Mouse (Mus musculus) heart, adult 8-10 months (tissue): ENCODE measurements around the gene Nfkbie. TPM values are rescaled to one million over a fixed set of nuclear protein-coding genes. Genes with fewer than 3 reads are reported as not detected.

Source experiments
- DNase-seq: peaks from one replicate; pipeline ENCODE4 v3.0.0; 2022; ENCODE audit warnings: low spot score
- total RNA-seq, 4 experiments: library from RNA; stranded (reverse); gene quantifications; 2 replicates each; pipeline ENCODE4 v1.2.4; 2022

The Nfkbie gene
- total RNA-seq: 1 to 10 TPM in 3 of 4 experiments, under 1 TPM in 1; 0.65 to 1.5 (median 1.3) TPM

GRCm38 (mm10) chr17:45555452-45556106, at the start of gene Nfkbie:
TSS of gene Nfkbie (plus strand) at chr17:45555703.
- peak; percentile 95 for DNase-seq

GRCm38 (mm10) chr17:45505941-45506465, 49.5 kb upstream of the Nfkbie start:
- no peak for DNase-seq

DNA sequence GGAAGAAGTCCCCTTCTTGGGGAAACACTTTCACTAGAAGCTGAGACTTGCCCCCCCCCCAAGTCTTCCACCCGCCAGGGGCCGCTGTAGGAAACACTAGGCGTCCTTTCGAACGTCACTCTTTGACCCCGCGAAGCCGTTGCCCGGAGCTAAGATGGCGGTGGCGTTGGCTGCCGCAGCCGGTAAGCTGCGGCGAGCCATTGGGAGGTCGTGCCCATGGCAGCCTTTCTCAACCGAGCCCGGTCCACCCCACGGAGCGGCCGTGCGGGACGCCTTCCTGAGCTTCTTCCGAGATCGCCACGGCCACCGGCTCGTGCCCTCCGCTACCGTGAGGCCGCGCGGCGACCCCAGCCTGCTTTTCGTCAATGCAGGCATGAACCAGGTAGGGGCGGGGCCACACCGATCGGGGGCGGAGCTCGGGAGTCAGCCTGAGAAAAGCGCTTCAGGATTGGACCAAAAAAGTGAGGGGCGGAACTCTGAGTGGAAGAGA, 48.8 kb upstream of the Nfkbie start, which contains the start of gene Aars2:
TSS of gene Aars2 (plus strand) at position 142 of the 490 bp plus-strand sequence.
- DNase-seq: peak; percentile 91

- DNase-seq: no peak
Measured at GRCm38 (mm10) chr17:45510871-45511270, 44.6 kb upstream of the Nfkbie start.

DNA sequence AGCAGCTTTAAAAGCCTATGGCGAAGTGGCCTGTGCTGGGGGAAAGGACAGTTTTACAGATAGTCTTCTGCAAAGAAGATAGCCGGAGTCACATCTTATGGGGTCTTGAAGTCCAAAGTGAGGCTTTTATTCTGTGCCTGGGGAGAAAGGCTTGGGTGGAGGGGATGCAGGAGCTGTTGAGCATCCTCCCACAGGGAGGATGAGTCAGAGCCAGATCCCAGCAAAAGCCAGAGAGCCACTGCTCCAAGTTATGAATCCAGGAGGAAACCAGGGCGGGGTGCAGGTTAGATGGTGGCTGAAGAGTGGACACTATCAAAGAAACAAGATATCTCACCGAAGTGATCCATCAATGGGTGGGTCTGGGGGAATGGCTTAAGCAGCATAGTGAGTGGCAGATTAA, 43.7 kb upstream of the Nfkbie start:
- DNase-seq: no peak

- no peak for DNase-seq
Measured at GRCm38 (mm10) chr17:45515204-45515726, 40.2 kb upstream of the Nfkbie start.

- no peak for DNase-seq
Measured at GRCm38 (mm10) chr17:45515806-45516205, 39.7 kb upstream of the Nfkbie start.

- DNase-seq: peak; percentile 76
Measured at GRCm38 (mm10) chr17:45516488-45516887, 39.0 kb upstream of the Nfkbie start.

DNA sequence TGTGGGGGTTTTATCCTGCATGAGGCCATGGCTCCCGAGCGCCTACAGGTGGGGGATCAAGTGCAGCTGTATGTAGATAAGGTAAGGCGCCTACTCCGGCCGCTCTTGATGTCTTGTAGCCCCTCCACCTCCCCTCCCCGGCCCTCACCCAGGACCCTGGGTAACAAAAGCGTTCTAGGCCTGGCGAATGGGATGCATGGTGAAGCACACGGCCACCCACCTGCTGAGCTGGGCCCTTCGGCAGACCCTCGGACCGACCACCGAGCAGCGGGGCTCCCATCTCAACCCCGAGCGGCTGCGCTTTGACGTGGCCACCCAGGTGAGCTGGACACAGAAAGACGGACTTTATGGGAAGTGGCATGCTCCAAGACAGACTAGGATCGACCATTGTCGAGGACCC, 38.4 kb upstream of the Nfkbie start:
- no peak for DNase-seq

DNA sequence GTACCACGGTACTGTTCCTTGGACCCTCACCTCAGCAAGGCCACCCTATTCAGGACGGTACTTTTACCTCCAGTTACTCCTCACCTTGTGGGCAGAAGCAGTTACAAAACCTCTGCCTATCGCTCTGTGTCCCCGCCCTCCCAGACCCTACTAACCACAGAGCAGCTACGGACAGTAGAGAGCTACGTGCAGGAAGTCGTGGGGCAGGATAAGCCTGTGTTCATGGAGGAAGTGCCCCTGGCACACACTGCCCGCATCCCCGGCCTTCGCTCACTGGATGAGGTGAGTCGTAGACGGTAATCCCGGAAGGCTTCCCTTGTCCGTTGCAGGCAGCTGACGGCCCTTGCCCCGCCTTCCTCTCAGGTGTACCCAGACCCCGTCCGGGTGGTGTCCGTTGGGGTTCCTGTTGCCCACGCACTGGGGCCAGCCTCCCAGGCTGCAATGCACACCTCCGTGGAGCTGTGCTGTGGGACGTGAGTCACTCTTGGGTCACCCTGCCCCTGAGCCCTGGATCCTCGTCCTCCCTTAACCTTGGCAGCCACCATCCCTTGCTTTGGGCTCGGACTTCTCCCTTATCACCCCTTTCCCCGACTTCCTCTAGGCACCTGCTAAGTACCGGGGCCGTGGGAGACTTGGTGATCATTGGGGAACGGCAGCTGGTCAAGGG, 37.8 kb upstream of the Nfkbie start:
- no peak for DNase-seq

DNA sequence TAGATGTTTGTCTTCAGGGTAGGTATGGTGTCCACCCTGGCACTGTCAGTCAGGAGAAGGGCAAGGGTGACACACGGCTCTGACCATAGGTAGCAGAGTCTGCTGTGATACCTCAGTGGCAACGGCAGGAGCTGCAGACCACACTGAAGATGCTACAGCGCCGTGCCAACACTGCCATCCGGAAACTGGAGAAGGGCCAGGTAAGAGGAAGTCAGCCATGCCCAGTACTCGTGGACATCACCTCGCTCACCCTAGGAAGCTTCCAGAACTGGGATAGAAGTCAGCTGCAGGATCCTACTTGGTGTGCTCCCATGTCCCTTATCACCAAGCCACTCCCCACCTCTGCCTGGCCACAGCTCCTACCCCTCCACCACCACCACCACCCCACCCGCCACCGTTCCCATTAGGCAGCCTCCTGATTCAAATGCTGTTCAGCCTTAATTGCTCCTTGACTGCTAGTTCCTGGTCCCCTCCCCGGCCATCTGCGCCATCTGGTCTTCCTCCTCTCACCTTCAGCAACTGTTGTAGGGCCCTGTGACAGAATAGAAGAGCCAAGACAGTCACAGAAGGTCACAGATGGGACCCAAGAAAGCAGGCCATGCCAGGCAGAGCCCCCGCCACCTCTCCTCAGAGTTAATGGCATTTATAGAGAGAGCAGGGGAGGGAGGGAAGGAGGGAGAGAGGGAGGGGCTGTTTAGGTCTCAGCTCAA, 36.6 kb upstream of the Nfkbie start:
- DNase-seq: no peak

- no peak for DNase-seq
Measured at GRCm38 (mm10) chr17:45520136-45520535, 35.4 kb upstream of the Nfkbie start.

DNA sequence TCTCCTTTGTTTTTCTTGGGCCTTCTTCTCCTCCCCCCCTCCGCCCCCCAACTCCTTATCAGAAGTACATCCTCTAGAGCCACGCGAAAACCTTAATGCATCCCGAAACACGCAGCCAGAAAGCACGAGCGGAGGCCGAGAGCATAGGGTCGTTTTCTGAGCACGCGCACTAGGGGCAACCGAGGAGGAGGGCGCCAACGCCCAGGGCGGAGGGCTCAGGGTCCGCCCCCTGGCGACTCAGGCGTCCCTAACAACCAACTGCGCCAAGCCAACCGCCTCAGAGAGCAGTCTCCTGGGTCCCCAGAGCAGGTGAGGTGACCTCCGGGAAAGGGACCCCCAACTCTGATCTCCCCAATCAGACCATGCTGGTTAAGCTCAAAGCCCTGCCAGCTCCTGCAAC, 32.2 kb upstream of the Nfkbie start, which contains the start of gene Tcte1:
TSS of gene Tcte1 (plus strand) at position 172 of the 400 bp plus-strand sequence.
- DNase-seq: no peak

DNA sequence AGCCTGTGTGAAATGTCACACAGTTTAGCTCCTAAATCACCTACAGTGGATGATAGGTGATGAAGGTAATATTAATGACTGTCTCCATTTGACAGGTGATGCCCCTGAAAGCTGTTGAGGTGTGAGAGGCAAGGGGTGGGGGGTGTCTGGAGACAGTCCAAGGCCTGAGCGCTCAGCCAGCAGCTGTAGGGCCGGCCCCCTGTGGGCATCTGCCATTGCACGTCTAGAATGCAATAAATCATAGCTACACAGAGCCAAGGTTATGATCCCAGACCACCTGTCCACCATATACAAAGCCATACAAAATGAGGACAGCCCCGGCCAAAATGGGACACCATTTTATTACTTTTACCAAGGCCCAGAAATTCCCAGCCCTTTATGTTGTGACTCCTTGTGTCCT, 30.5 kb upstream of the Nfkbie start:
- DNase-seq: no peak

GRCm38 (mm10) chr17:45526571-45526970, 28.9 kb upstream of the Nfkbie start:
- no peak for DNase-seq

DNA sequence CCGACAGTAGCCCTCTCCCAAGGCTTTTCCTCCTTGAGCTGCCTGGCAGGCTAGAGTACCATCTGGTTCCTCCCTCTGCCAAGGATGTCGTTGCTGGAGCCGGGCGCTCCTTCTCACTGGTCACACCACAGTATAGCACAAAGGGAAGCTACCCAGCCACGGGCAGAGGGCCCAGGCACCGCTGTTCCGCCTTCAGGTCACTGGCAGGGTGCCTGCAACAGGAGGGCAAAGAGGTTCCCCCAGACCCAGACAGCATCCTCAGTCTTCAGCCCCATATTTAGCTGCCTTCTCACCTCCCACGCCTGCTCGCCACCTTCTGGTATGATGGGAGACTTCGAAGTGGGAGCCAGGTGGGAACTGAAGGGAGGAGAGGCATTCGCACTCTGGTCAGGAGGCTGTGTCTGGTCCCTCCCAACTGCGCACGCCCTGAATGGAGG, 25.1 kb upstream of the Nfkbie start:
- DNase-seq: no peak

GRCm38 (mm10) chr17:45532896-45533295, 22.6 kb upstream of the Nfkbie start:
- DNase-seq: no peak

- DNase-seq: no peak
Measured at GRCm38 (mm10) chr17:45536264-45536663, 19.2 kb upstream of the Nfkbie start.

DNA sequence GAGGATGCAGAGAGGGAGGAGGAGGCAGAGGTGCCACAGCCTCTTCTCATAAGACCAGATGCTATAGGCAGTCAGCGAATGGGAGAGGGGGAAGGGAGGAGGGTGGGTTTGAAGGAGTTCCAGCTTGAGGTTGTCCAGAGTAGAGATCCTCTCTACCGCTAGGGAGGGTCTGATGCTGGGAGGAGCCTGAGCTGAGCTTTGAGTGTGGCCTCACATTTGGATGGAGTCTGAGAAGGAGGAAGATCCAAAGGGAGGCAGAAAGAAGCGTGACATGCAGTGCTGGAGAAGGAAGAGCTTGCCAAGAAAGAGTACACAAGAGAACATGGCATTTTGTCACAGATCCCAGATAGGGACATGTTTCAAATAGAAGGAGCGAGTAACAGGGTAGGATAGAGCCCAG, 17.1 kb upstream of the Nfkbie start:
- no peak for DNase-seq

DNA sequence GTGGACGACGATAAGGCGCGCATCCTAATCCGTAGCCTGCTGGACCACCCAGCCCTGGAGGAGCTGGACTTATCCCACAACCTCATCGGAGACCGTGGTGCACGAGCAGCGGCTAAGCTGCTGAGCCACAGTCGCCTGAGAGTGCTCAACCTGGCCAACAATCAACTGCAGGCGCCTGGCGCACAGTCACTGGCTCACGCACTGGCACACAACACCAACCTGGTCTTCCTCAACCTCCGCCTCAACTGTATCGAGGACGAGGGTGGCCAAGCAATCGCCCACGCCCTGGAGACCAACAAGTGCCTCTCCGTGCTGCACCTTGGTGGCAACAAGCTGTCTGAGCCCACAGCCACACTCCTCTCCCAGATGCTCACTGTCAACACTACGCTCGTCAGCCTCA, 15.8 kb upstream of the Nfkbie start:
- DNase-seq: no peak

- no peak for DNase-seq
Measured at GRCm38 (mm10) chr17:45542129-45542528, 13.4 kb upstream of the Nfkbie start.

GRCm38 (mm10) chr17:45542705-45543104, 12.8 kb upstream of the Nfkbie start:
- no peak for DNase-seq
